Mouse (Mus musculus) kidney, adult 2 months (tissue): ENCODE measurements around the gene Nucb2. TPM values are rescaled to one million over a fixed set of nuclear protein-coding genes. Genes with fewer than 3 reads are reported as not detected.

ENCODE experiments used
- DNase-seq: peaks from one replicate; pipeline ENCODE4 v3.0.0; 2021
- H3K27ac ChIP-seq: fragments of 200-500 bp; 2 replicates; pipeline ENCODE4 v1.5.1; 2012; ENCODE audit warnings: low read depth, low read length, control low read depth, inconsistent platforms; ENCODE audit not compliant: insufficient read depth
- H3K27me3 ChIP-seq: fragments of 200-500 bp; replicated peaks from 2 replicates; pipeline ENCODE4 v1.6.1; 2012; ENCODE audit warnings: mild to moderate bottlenecking, moderate library complexity, low read length, inconsistent platforms; ENCODE audit not compliant: control insufficient read depth, insufficient read depth
- H3K36me3 ChIP-seq: fragments of 200-500 bp; 2 replicates; pipeline ENCODE4 v1.6.1; 2012; ENCODE audit warnings: mild to moderate bottlenecking, moderate library complexity, low read length, inconsistent platforms; ENCODE audit not compliant: control insufficient read depth, insufficient read depth
- H3K4me1 ChIP-seq: fragments of 200-500 bp; 2 replicates; pipeline ENCODE4 v1.6.1; 2011; ENCODE audit warnings: low read length; ENCODE audit not compliant: control insufficient read depth, insufficient read depth
- H3K4me3 ChIP-seq: fragments of 200-500 bp; 2 replicates; pipeline ENCODE4 v1.5.1; 2011; ENCODE audit warnings: mild to moderate bottlenecking, low read depth, low read length, control low read depth; ENCODE audit not compliant: insufficient read depth
- CTCF ChIP-seq: fragments of 200-500 bp; conservative IDR thresholded peaks from 2 replicates; pipeline ENCODE4 v1.5.1; 2011; ENCODE audit warnings: low read depth, mild to moderate bottlenecking, control low read depth, low read length, moderate library complexity, mixed read lengths; ENCODE audit not compliant: insufficient read depth, insufficient read length
- POLR2A ChIP-seq: fragments of 200-500 bp; IDR thresholded peaks from one replicate; pipeline ENCODE4 v1.6.1; 2011; ENCODE audit warnings: low read depth, low read length, control low read depth
- WGBS: fragments of 180-500 bp; shearing (Covaris S2); methylation state at CpG from one replicate; pipeline ENCODE4 v1.1.7; 2018; 5-methylcytosine and 5-hydroxymethylcytosine counted together
- polyA plus RNA-seq: library from polyadenylated mRNA; depleted of rRNA; stranded (reverse); fragments of >200 nt; gene quantifications from 2 replicates; pipeline ENCODE4 v1.2.3, GENCODE M21; 2012

Nucb2 gene
- polyA plus RNA-seq, 1 experiment: 3.1 TPM

- no peak for DNase-seq
- Histone ChIP-seq H3K36me3 (no peaks in the 10 kb centered on the region), H3K4me3 (no peak overlapping the region), H3K27me3 (no peaks in the 10 kb centered on the region), H3K4me1 (peaks cover 10% of the 10 kb centered on the region), H3K27ac (no peak overlapping the region)
- no peak for TF ChIP-seq POLR2A
- 29% methylated on average over 1 of the region's 1 CpGs for WGBS
These were observed 21.1 kb upstream of the Nucb2 start for GRCm38 (mm10) chr7:116483106-116483505.

DNA sequence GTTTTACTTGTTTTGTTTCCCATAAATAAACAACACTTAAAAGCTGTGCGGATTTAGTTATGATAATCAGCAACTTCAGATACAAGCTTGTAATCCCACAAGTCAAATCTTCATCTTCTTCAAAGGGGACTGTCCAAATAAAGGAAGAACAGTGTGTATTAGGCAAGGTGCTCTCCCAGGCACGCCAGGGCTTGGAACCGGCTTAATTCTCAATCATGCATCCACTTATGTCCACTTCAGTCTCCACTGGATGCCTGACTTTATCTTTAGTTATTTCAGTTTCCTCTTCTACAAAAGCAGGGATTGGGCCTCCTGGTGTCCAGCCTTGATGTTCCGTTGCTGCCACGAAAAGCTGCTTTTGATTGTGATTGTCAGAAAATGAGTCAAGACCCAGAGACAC is 20.4 kb upstream of the Nucb2 start:
- Histone ChIP-seq H3K36me3 (no peaks in the 10 kb centered on the region), H3K27ac (no peak overlapping the region), H3K27me3 (no peaks in the 10 kb centered on the region), H3K4me1 (peaks cover 10% of the 10 kb centered on the region), H3K4me3 (no peak overlapping the region)
- TF ChIP-seq POLR2A (no peak), CTCF (no peak)
- DNase-seq: no peak
- WGBS: 72% methylated on average over 5 of the region's 5 CpGs

GRCm38 (mm10) chr7:116484213-116484612 is 20.0 kb upstream of the Nucb2 start:
- WGBS: 39% methylated on average over 5 of the region's 5 CpGs
- TF ChIP-seq POLR2A: no peak
- TF ChIP-seq CTCF: no peak
- DNase-seq: no peak
- no peak overlapping the region for H3K27ac ChIP-seq
- no peaks in the 10 kb centered on the region for H3K36me3 ChIP-seq
- no peaks in the 10 kb centered on the region for H3K27me3 ChIP-seq
- H3K4me1 ChIP-seq: peaks cover 10% of the 10 kb centered on the region
- no peak overlapping the region for H3K4me3 ChIP-seq

DNA sequence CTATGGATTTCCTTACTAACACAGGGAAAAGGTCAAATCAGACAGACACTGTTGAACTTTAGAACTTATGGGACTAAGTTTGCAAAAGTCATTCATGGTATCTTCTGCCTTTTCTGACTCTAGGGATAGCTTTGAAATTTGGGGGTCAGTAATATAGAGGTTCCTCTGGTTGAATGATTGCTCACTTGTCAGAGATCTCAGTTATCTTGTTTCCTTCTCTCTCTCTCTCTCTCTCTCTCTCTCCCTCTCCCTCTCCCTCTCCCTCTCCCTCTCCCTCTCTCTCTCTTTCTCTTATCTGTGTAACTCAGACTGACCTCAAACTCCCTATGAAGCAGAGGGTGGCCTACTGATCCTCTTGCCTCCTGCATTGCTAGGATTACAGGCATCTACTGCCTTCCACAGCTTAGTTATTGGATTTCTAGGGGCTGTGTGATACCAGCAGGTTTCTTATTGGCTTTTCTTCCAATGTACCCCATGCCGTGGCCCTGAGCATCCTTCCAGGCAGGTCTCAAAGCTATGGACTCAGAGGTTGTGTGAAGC is 19.0 kb upstream of the Nucb2 start:
- DNase-seq: no peak
- 94% methylated on average over 1 of the region's 1 CpGs for WGBS
- H3K4me1 ChIP-seq: peaks cover 10% of the 10 kb centered on the region
- H3K36me3 ChIP-seq: no peaks in the 10 kb centered on the region
- no peaks in the 10 kb centered on the region for H3K27me3 ChIP-seq
- no peak overlapping the region for H3K27ac ChIP-seq
- H3K4me3 ChIP-seq: no peak overlapping the region
- TF ChIP-seq POLR2A (no peak), CTCF (no peak)

GRCm38 (mm10) chr7:116491113-116491512 is 13.1 kb upstream of the Nucb2 start:
- WGBS: 67% methylated on average over 4 of the region's 4 CpGs
- H3K27ac ChIP-seq: no peak overlapping the region
- TF ChIP-seq CTCF: no peak
- no peak for TF ChIP-seq POLR2A
- H3K4me1 ChIP-seq: no peaks in the 10 kb centered on the region
- no peak overlapping the region for H3K4me3 ChIP-seq
- no peaks in the 10 kb centered on the region for H3K36me3 ChIP-seq
- no peaks in the 10 kb centered on the region for H3K27me3 ChIP-seq
- no peak for DNase-seq

DNA sequence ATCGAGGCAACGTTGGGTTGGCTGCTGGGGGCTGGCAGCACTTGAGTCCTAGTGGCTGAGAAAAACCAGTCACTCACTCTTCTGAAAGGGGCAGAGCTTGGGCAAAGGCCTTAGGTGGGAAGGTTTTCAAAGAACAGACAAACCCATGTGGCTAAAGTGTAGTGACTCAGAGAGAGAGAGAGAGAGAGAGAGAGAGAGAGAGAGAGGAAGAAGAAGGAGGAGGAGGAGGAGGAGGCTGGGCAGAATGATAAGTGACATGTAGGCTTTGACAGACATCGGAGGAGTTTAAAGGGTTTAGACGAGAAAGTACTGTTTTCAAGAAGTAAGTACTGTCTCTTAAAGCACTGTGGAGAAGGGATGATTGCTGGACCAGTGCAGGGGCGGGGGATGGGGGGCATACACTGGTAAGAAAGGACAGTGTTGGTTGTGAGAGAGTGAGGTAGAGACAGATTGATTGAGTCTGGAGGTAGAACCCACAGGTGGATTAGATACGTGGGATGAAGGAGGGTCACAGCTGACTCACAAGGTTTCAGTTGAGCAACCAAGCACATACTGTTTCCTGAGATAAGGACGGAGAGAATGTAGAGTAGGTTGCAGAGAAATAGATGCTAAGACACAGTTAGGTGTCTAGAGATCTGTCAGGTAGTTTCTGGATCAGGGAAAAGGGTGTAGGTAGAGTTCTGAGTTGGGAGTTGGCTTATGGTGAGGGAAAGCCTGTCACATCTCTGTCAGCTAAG is 10.7 kb upstream of the Nucb2 start:
- 69% methylated on average over 7 of the region's 7 CpGs for WGBS
- no peak for DNase-seq
- Histone ChIP-seq H3K36me3 (no peaks in the 10 kb centered on the region), H3K4me1 (no peaks in the 10 kb centered on the region), H3K27me3 (no peaks in the 10 kb centered on the region), H3K4me3 (no peak overlapping the region), H3K27ac (no peak overlapping the region)
- TF ChIP-seq POLR2A: no peak
- TF ChIP-seq CTCF: no peak

- Histone ChIP-seq H3K4me3 (no peak overlapping the region), H3K27me3 (no peaks in the 10 kb centered on the region), H3K27ac (no peak overlapping the region), H3K4me1 (no peaks in the 10 kb centered on the region), H3K36me3 (no peaks in the 10 kb centered on the region)
- no peak for TF ChIP-seq CTCF
- no peak for TF ChIP-seq POLR2A
- 79% methylated on average over 5 of the region's 5 CpGs for WGBS
- no peak for DNase-seq
These were observed 9.6 kb upstream of the Nucb2 start for GRCm38 (mm10) chr7:116494618-116495017.

DNA sequence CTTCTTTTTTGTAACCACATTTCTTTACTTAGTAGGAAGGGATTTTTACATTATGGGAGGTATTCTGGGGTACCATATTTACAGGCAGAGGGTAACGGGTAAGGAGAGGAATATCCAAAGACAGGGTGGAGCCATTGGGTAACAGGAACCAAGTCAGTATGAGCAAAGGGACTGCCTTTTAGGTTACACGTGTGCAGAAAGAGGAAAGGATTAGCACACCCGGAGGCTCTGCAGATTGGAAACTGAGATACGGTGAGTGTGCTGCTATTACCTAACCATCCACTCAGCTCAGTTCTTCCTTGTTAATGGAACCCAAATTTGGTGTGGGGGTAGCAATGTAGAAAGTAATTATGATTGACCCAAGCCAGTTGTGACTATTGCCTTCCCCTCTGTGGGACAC is 7.4 kb upstream of the Nucb2 start:
- TF ChIP-seq CTCF: no peak
- TF ChIP-seq POLR2A: no peak
- DNase-seq: no peak
- Histone ChIP-seq H3K27ac (no peak overlapping the region), H3K36me3 (no peaks in the 10 kb centered on the region), H3K4me3 (no peak overlapping the region), H3K4me1 (0 out of 2 replicates have a peak, but pooled peaks cover 3% of the 10 kb centered on the region), H3K27me3 (no peaks in the 10 kb centered on the region)
- WGBS: 92% methylated on average over 4 of the region's 4 CpGs
